Mouse (Mus musculus) cortical plate, adult 2 months (tissue): ENCODE results near the gene Arid1b.

ENCODE experiments used
- CTCF ChIP-seq: fragments of 200-500 bp; IDR thresholded peaks from 2 replicates; pipeline ENCODE4 v1.5.1; 2011; ENCODE audit warnings: mild to moderate bottlenecking, control low read depth, low read length; ENCODE audit not compliant: insufficient read depth; ENCODE audit errors: extremely low read depth
- POLR2A ChIP-seq: fragments of 200-500 bp; IDR thresholded peaks from 2 replicates; pipeline ENCODE4 v1.6.1; 2011; ENCODE audit warnings: mild to moderate bottlenecking, low read length, control low read depth; ENCODE audit not compliant: insufficient read depth; ENCODE audit errors: extremely low read depth

DNA sequence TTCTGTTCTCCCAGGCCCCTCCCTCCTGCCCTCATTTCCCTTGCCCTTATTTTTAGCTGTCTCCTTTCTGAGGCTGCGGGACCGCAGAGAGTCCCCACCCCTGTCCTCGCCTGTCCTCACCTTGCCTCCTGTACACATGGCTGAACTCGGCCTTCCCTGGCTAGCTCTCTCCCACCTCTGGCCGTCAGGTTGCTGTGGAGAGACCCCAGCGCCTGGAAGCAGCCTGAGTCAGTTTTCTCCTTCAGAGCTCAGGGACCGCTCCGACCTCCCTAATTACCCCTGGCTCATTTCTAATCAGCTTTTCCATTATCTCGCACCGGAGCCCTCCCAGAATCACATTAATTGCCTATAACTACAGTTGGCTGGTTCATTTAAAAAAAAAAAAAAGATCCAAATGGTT lies 396.6 kb downstream of the Arid1b start:
- TF ChIP-seq POLR2A (no peak), CTCF (no peak)
